Comparison of ENCODE assay signal across 8 mouse cellular contexts in the genomic region with DNA sequence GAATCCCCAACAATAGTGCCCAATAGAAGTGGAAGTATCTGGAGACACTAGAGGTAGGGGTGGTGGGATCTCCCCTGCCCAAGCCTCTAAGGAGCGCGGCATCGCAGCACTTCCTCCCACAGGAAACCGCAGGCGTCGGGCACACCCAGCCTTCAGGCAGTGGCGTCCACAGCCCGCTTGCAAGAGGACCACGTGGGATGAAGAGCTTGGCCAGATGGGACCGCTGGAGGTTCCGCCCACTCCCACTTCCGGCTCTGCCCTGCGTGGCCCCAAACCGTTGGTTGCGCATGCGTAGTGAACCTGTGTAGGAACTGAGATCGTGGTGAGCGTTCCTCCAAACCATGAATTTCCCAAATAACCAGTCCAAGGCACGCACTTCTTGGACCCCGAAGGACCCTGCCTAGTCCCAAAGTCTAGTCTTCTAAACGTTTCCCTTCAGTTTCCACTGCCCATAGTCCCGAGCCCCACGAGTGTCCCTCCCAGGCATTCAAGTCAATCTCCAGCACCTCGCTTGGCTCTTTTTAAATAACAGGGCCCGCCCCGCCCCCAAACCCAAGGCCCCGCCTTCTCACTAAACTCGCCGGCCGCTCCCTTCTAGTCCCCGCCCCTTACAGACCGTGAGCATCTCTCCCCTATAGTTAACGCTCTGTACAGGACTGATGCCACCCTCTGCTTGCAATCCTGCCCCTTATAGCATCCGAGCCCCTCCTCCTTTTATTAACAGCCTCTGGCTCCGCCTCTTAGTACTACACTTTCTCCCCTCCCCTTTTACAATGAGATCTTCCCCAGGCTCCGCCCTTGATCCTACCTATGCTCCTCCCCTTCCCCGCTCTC. TPM values are rescaled to one million over a fixed set of nuclear protein-coding genes. Genes with fewer than 3 reads are reported as not detected.
A peak's percentile ranks its signal among the peaks of the same experiment; 100 is the strongest.
DNase-seq lines count a peak whose midpoint lies in the region; ATAC-seq lines count a peak whose summit lies in the region.

No protein-coding gene starts in this region.

- peak; percentile 67 for ATAC-seq in megakaryocyte progenitor cell, adult 5-6 weeks (replicated peaks; ENCODE audit: poor library complexity)

- peak; percentile 81 for DNase-seq in adipocyte (ENCODE audit: low spot score)
- peak; percentile 98 for DNase-seq in embryo, embryonic 10 days (ENCODE audit: low spot score)
- peak; percentile 93 for DNase-seq in gastrocnemius, postnatal 10 days
- DNase-seq in induced T-regulatory cell, adult 2 months (ENCODE audit: low read depth), result peak; percentile 99
- DNase-seq in left cerebral cortex, adult 9 months (ENCODE audit: low spot score in 2 of 2), result peak; percentile 89 to 96
- peak; percentile 92 for DNase-seq in right cerebral cortex, postnatal 14 days
- DNase-seq in urinary bladder, postnatal 36 days (ENCODE audit: low spot score in 2 of 2), result peak; percentile 90 to 95

RNA-seq across cellular contexts. Expression of gene Ccdc114, which starts 0.7 kb away (rescaled TPM):
- 1 to 10 TPM; 1.1 to 1.6 TPM for total RNA-seq in gastrocnemius, postnatal 10 days (2021)
- 0.99 and 2.0 TPM in 2 replicates for total RNA-seq in megakaryocyte progenitor cell, adult 5-6 weeks (2015)
- total RNA-seq in megakaryocyte progenitor cell, adult 5-6 weeks (2017), result 2.6 and 3.3 TPM in 2 replicates

RNA-seq across cellular contexts. Expression of gene Emp3, which starts 1.9 kb away (rescaled TPM):
- 10 to 100 TPM; 34.8 to 55.7 TPM for total RNA-seq in gastrocnemius, postnatal 10 days (2021)
- 238 and 280 TPM in 2 replicates for total RNA-seq in megakaryocyte progenitor cell, adult 5-6 weeks (2015)
- 186 and 203 TPM in 2 replicates for total RNA-seq in megakaryocyte progenitor cell, adult 5-6 weeks (2017)

RNA-seq across cellular contexts. Expression of gene Tmem143, which starts 26.4 kb away (rescaled TPM):
- total RNA-seq in gastrocnemius, postnatal 10 days (2021), result 10 to 100 TPM; 42.3 to 47.7 TPM
- total RNA-seq in megakaryocyte progenitor cell, adult 5-6 weeks (2015), result 5.3 TPM in 2 replicates
- 8.1 and 17.2 TPM in 2 replicates for total RNA-seq in megakaryocyte progenitor cell, adult 5-6 weeks (2017)

RNA-seq across cellular contexts. Expression of gene Syngr4, which starts 26.6 kb away (rescaled TPM):
- total RNA-seq in gastrocnemius, postnatal 10 days (2021), result under 1 TPM in 1 of 2 experiments, not detected in 1; 0.35 TPM
- total RNA-seq in megakaryocyte progenitor cell, adult 5-6 weeks (2015), result 1.3 and 1.5 TPM in 2 replicates
- total RNA-seq in megakaryocyte progenitor cell, adult 5-6 weeks (2017), result 2.1 TPM in 1 of 2 replicates, not detected in the other

RNA-seq across cellular contexts. Expression of gene Grin2d, which starts 45.0 kb away (rescaled TPM):
- 1 to 10 TPM in 1 of 2 experiments, under 1 TPM in 1; 0.80 to 1.2 TPM for total RNA-seq in gastrocnemius, postnatal 10 days (2021)
- total RNA-seq in megakaryocyte progenitor cell, adult 5-6 weeks (2015), result not detected in 2 replicates
- total RNA-seq in megakaryocyte progenitor cell, adult 5-6 weeks (2017), result under 0.01 TPM in 1 of 2 replicates, not detected in the other

Comparison
In these comparisons a context has a peak if more than half of its experiments do, and no peak if none do; other contexts are left out.
1. Peak in every context shown above with its lines: DNase-seq and ATAC-seq.